Mouse (Mus musculus) MEL (cell line): ENCODE data around the gene Sema3c. TPM values are rescaled to one million over a fixed set of nuclear protein-coding genes. Genes with fewer than 3 reads are reported as not detected.

Experiments used
- DNase-seq: peaks from one replicate; pipeline ENCODE4 v3.0.0; 2011; ENCODE audit warnings: low read depth, low spot score
- H3K27ac ChIP-seq: 2 replicates; pipeline ENCODE4 v1.5.1; 2012; ENCODE audit warnings: low read depth, mild to moderate bottlenecking, control low read depth, low read length, moderate library complexity; ENCODE audit not compliant: control insufficient read depth
- H3K27me3 ChIP-seq, 2 experiments: fragments of 150-350 bp in 1 of 2; sonication (generic) in 1 of 2; 2 replicates each; pipeline ENCODE4 v1.6.1; 2012; ENCODE audit warnings: low read length in 2 of 2, mild to moderate bottlenecking in 2 of 2, improper control_type of control experiment in 1 of 2, moderate library complexity in 1 of 2; ENCODE audit not compliant: insufficient read depth in 2 of 2, control insufficient read depth in 1 of 2
- H3K36me3 ChIP-seq, 2 experiments: 2 replicates each; pipeline ENCODE4 v1.6.1; 2012 to 2014; ENCODE audit warnings: low read length in 2 of 2, improper control_type of control experiment in 1 of 2, inconsistent platforms in 1 of 2, mild to moderate bottlenecking in 1 of 2; ENCODE audit not compliant: insufficient read depth in 2 of 2, control insufficient read depth in 1 of 2
- H3K4me1 ChIP-seq, 2 experiments: fragments of 150-350 bp in 1 of 2; sonication (generic) in 1 of 2; 2 replicates each; pipeline ENCODE4 v1.6.1; 2012; ENCODE audit warnings: low read length in 2 of 2, improper control_type of control experiment in 1 of 2, mild to moderate bottlenecking in 1 of 2; ENCODE audit not compliant: insufficient read depth in 2 of 2, control insufficient read depth in 1 of 2
- H3K4me3 ChIP-seq, 2 experiments: fragments of 150-350 bp in 1 of 2; sonication (generic) in 1 of 2; 2 replicates each; pipeline ENCODE4 v1.5.1; 2012; ENCODE audit warnings: low read depth in 2 of 2, low read length in 2 of 2, mild to moderate bottlenecking in 2 of 2, moderate library complexity in 2 of 2, control low read depth in 1 of 2, improper control_type of control experiment in 1 of 2; ENCODE audit not compliant: control insufficient read depth in 1 of 2, insufficient read depth in 1 of 2
- H3K79me2 ChIP-seq: 2 replicates; pipeline ENCODE4 v1.6.1; 2012; ENCODE audit warnings: mild to moderate bottlenecking, low read length, moderate library complexity; ENCODE audit not compliant: control insufficient read depth, poor library complexity, insufficient read depth
- H3K9ac ChIP-seq: 2 replicates; pipeline ENCODE4 v1.6.1; 2012; ENCODE audit warnings: low read depth, mild to moderate bottlenecking, control low read depth, low read length, moderate library complexity; ENCODE audit not compliant: control insufficient read depth, poor library complexity, severe bottlenecking
- H3K9me3 ChIP-seq: fragments of 150-350 bp; sonication (generic); replicated peaks from 2 replicates; pipeline ENCODE4 v1.6.1; 2012; ENCODE audit warnings: mild to moderate bottlenecking, low read length, improper control_type of control experiment, moderate library complexity; ENCODE audit not compliant: insufficient read depth
- BHLHE40 ChIP-seq: IDR thresholded peaks from 2 replicates; pipeline ENCODE4 v1.6.1; 2012; ENCODE audit warnings: low read depth, mild to moderate bottlenecking, inconsistent platforms, low read length, improper control_type of control experiment, borderline replicate concordance
- CHD2 ChIP-seq: IDR thresholded peaks from 2 replicates; pipeline ENCODE4 v1.6.1; 2011; ENCODE audit warnings: low read length, improper control_type of control experiment
- E2F4 ChIP-seq: IDR thresholded peaks from 2 replicates; pipeline ENCODE4 v1.6.1; 2011; ENCODE audit warnings: low read depth, low read length, improper control_type of control experiment, borderline replicate concordance
- ELF1 ChIP-seq: IDR thresholded peaks from 2 replicates; pipeline ENCODE4 v1.6.1; 2014; ENCODE audit warnings: low read depth, mild to moderate bottlenecking, inconsistent platforms, low read length, improper control_type of control experiment, moderate library complexity
- EP300 ChIP-seq, 2 experiments: IDR thresholded peaks; 2 replicates each; pipeline ENCODE4 v1.6.1; 2011; ENCODE audit warnings: improper control_type of control experiment in 2 of 2, low read length in 2 of 2, low read depth in 1 of 2, mild to moderate bottlenecking in 1 of 2
- ETS1 ChIP-seq: IDR thresholded peaks from 2 replicates; pipeline ENCODE4 v1.6.1; 2012; ENCODE audit warnings: low read depth, mild to moderate bottlenecking, inconsistent platforms, low read length, improper control_type of control experiment, moderate library complexity
- GATA1 ChIP-seq: IDR thresholded peaks from 2 replicates; pipeline ENCODE4 v1.6.1; 2011; ENCODE audit warnings: low read depth, low read length, improper control_type of control experiment
- KAT2A ChIP-seq: conservative IDR thresholded peaks from 2 replicates; pipeline ENCODE4 v1.6.1; 2012; ENCODE audit warnings: low read depth, low read length, improper control_type of control experiment, inconsistent platforms
- MAFK ChIP-seq: IDR thresholded peaks from 2 replicates; pipeline ENCODE4 v1.6.1; 2011; ENCODE audit warnings: low read depth, mild to moderate bottlenecking, low read length, improper control_type of control experiment, borderline replicate concordance
- MAZ ChIP-seq: IDR thresholded peaks from 2 replicates; pipeline ENCODE4 v1.6.1; 2012; ENCODE audit warnings: low read depth, mild to moderate bottlenecking, inconsistent platforms, low read length, improper control_type of control experiment
- MXI1 ChIP-seq: IDR thresholded peaks from 2 replicates; pipeline ENCODE4 v1.6.1; 2011; ENCODE audit warnings: mild to moderate bottlenecking, low read depth, low read length, improper control_type of control experiment
- MYC ChIP-seq: IDR thresholded peaks from 2 replicates; pipeline ENCODE4 v1.6.1; 2011; ENCODE audit warnings: low read depth, mild to moderate bottlenecking, low read length, improper control_type of control experiment, moderate library complexity
- NELFE ChIP-seq: IDR thresholded peaks from 2 replicates; pipeline ENCODE4 v1.6.1; 2011; ENCODE audit warnings: low read depth, low read length, improper control_type of control experiment
- POLR2AphosphoS2 ChIP-seq: IDR thresholded peaks from 2 replicates; pipeline ENCODE4 v1.6.1; 2011; ENCODE audit warnings: low read length, improper control_type of control experiment
- POLR2AphosphoS5 ChIP-seq: IDR thresholded peaks from 2 replicates; pipeline ENCODE4 v1.6.1; 2012; ENCODE audit warnings: low read depth, borderline replicate concordance, mild to moderate bottlenecking, inconsistent platforms, low read length, moderate library complexity, mixed read lengths
- RAD21 ChIP-seq: IDR thresholded peaks from 2 replicates; pipeline ENCODE4 v1.6.1; 2011; ENCODE audit warnings: mild to moderate bottlenecking, low read depth, low read length, improper control_type of control experiment
- RCOR1 ChIP-seq: IDR thresholded peaks from 2 replicates; pipeline ENCODE4 v1.6.1; 2012; ENCODE audit warnings: low read depth, mild to moderate bottlenecking, inconsistent platforms, low read length, improper control_type of control experiment
- SIN3A ChIP-seq: IDR thresholded peaks from 2 replicates; pipeline ENCODE4 v1.6.1; 2012; ENCODE audit warnings: low read length, improper control_type of control experiment, inconsistent platforms
- TBP ChIP-seq: IDR thresholded peaks from 2 replicates; pipeline ENCODE4 v1.8.0; 2011; ENCODE audit warnings: low read depth, low read length, improper control_type of control experiment
- TCF12 ChIP-seq: IDR thresholded peaks from 2 replicates; pipeline ENCODE4 v1.6.1; 2014; ENCODE audit warnings: low read depth, mild to moderate bottlenecking, inconsistent platforms, low read length, improper control_type of control experiment, moderate library complexity
- UBTF ChIP-seq: IDR thresholded peaks from 2 replicates; pipeline ENCODE4 v1.6.1; 2012; ENCODE audit warnings: low read depth, mild to moderate bottlenecking, inconsistent platforms, low read length, improper control_type of control experiment, moderate library complexity, borderline replicate concordance; ENCODE audit not compliant: insufficient read depth
- ZC3H11A ChIP-seq: IDR thresholded peaks from 2 replicates; pipeline ENCODE4 v1.6.1; 2012; ENCODE audit warnings: low read depth, mild to moderate bottlenecking, inconsistent platforms, low read length, improper control_type of control experiment
- ZKSCAN1 ChIP-seq: IDR thresholded peaks from 2 replicates; pipeline ENCODE4 v1.6.1; 2012; ENCODE audit warnings: low read depth, mild to moderate bottlenecking, inconsistent platforms, low read length, improper control_type of control experiment, moderate library complexity
- polyA plus RNA-seq, 2 experiments: library from polyadenylated mRNA; stranded (reverse) in 1 of 2; unstranded in 1 of 2; fragments of >175 nt in 1 of 2; fragments of >200 nt in 1 of 2; gene quantifications; 2 replicates each; pipeline versions ENCODE4 v1.2.1 to v1.2.4; 2012; ENCODE audit warnings: low replicate concordance in 2 of 2, low read depth in 1 of 2; ENCODE audit not compliant: insufficient read length in 2 of 2, insufficient read depth in 1 of 2, missing spikeins in 1 of 2
- total RNA-seq: library from RNA; depleted of rRNA; stranded (reverse); fragments of 300-350 nt; gene quantifications from 2 replicates; pipeline ENCODE4 v1.2.3, GENCODE M21; 2012

Sema3c gene
- total and polyA plus RNA-seq, 3 experiments, result not detected

GRCm38 (mm10) chr5:17622564-17622963 lies 48.5 kb downstream of the Sema3c start:
- no peak overlapping the region for H3K27ac ChIP-seq
- no peaks in the 10 kb centered on the region for H3K4me1 ChIP-seq
- H3K36me3 ChIP-seq, result no peaks in the 10 kb centered on the region
- H3K79me2 ChIP-seq, result no peaks in the 10 kb centered on the region
- TF ChIP-seq MAFK (no peak), RCOR1 (no peak), EP300 (IDR thresholded peaks at IDR 0.05; ENCODE audit: low read depth in 1 of 2, low read length in 2 of 2) (no peak), MAZ (no peak), POLR2AphosphoS5 (no peak), UBTF (no peak), MYC (no peak), BHLHE40 (no peak), ELF1 (no peak), ZKSCAN1 (no peak), TBP (no peak), ZC3H11A (no peak), CHD2 (no peak), SIN3A (no peak), KAT2A (no peak), ETS1 (no peak), RAD21 (no peak)
- no peaks in the 10 kb centered on the region for H3K27me3 ChIP-seq
- no peaks in the 10 kb centered on the region for H3K9me3 ChIP-seq
- H3K4me3 ChIP-seq, result no peak overlapping the region
- DNase-seq, result no peak
- no peak overlapping the region for H3K9ac ChIP-seq

DNA sequence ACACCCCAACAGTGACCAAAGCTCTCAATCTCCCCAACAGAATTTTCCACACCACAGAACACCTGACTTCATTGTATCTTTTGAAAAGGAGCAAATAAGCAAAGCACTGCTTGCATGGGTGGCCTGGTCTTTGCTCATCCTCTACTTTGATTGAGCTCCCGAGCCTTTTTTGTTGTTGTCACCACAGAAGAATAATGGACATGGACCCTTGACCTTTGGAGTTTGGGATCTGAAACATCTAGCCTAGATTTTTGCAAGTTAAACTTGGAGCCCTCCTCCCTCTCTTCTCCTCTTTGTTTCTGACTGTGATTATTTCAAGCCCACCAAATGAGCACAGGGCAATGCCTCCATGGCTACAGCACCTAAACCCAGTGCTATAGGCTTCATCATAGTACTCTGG lies 54.5 kb downstream of the Sema3c start:
- Histone ChIP-seq H3K27me3 (no peaks in the 10 kb centered on the region), H3K36me3 (no peaks in the 10 kb centered on the region), H3K9ac (no peak overlapping the region), H3K27ac (no peak overlapping the region), H3K79me2 (no peaks in the 10 kb centered on the region), H3K9me3 (no peaks in the 10 kb centered on the region), H3K4me1 (no peaks in the 10 kb centered on the region), H3K4me3 (no peak overlapping the region)
- TF ChIP-seq UBTF, result no peak
- TF ChIP-seq EP300 (IDR thresholded peaks at IDR 0.05; ENCODE audit: low read depth in 1 of 2, low read length in 2 of 2), result no peak
- no peak for TF ChIP-seq KAT2A
- no peak for TF ChIP-seq GATA1
- TF ChIP-seq MYC, result no peak
- no peak for TF ChIP-seq ELF1
- TF ChIP-seq TCF12, result no peak
- no peak for TF ChIP-seq MXI1
- no peak for TF ChIP-seq RCOR1
- no peak for TF ChIP-seq NELFE
- TF ChIP-seq MAZ, result no peak
- no peak for TF ChIP-seq E2F4
- no peak for TF ChIP-seq POLR2AphosphoS2
- no peak for TF ChIP-seq BHLHE40
- no peak for DNase-seq
